Mouse (Mus musculus): ENCODE results near the gene Atp6v0a2. TPM values are rescaled to one million over a fixed set of nuclear protein-coding genes. Genes with fewer than 3 reads are reported as not detected.

The Atp6v0a2 gene
- total and polyA plus RNA-seq, 3 experiments: 7.7 to 13.2 (median 10.9) TPM

DNA sequence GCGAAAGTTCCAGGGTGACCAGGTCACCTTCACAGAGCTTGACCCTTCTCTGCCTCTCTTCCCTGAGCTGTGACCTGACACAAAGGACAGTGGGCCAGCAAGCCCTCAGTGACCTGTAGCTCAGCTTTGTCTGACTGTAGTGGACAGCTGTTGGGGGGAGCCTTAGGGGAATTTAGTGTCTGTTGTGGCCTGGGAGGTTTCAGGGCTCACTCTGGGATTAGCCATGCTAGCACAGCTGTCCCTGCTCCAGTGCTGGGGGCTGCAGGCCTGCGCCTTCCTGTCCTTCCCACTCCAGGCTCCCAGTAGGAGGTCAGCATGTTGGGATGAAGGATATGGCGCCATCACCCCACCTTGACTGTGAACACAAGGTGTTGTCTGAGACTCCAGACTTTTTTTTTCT, 7.8 kb downstream of the Atp6v0a2 start:
- Histone ChIP-seq H3K27ac (ENCODE audit: insufficient read depth, low read depth) (no peak overlapping the region), H3K4me2 (ENCODE audit: insufficient read depth, low read depth, poor library complexity, severe bottlenecking) (no peak overlapping the region), H3K27me3 (replicated peaks) (no peaks in the 10 kb centered on the region), H3K9ac (ENCODE audit: insufficient read depth, low read depth) (no peak overlapping the region), H3K36me3 (replicated peaks in 1 of 2; ENCODE audit: control insufficient read depth in 1 of 2, insufficient read depth in 1 of 2, low read length in 1 of 2) (peaks cover 42 to 66% of the 10 kb centered on the region in 2 experiments), H3K4me3 (replicated peaks in 1 of 3; ENCODE audit: low read depth in 2 of 3, low read length in 2 of 3, poor library complexity in 1 of 3) (no peak overlapping the region), H3K79me2 (replicated peaks; ENCODE audit: control insufficient read depth, extremely low read depth, insufficient read depth, poor library complexity, severe bottlenecking) (no peaks in the 10 kb centered on the region), H3K9me3 (replicated peaks; ENCODE audit: low read length) (no peaks in the 10 kb centered on the region), H3K4me1 (ENCODE audit: control insufficient read depth in 1 of 2, insufficient read depth in 2 of 2) (peaks cover 14 to 37% of the 10 kb centered on the region in 2 experiments)
- no peak for TF ChIP-seq ZC3H11A (IDR thresholded peaks at IDR 0.05; ENCODE audit: low read depth, low read length)
- no peak for TF ChIP-seq USF2 (conservative IDR thresholded peaks at IDR 0.05; ENCODE audit: low read depth, low read length)
- no peak for TF ChIP-seq E2F4 (IDR thresholded peaks at IDR 0.05; ENCODE audit: insufficient replicate concordance, low read depth, low read length)
- TF ChIP-seq ETS1 (conservative IDR thresholded peaks at IDR 0.05; ENCODE audit: low read depth, low read length): no peak
- no peak for TF ChIP-seq KAT2A (IDR thresholded peaks at IDR 0.05; ENCODE audit: insufficient replicate concordance, low read length)
- no peak for TF ChIP-seq POLR2AphosphoS2 (IDR thresholded peaks at IDR 0.05; ENCODE audit: low read depth, low read length)
- no peak for TF ChIP-seq ELF1 (IDR thresholded peaks at IDR 0.05; ENCODE audit: low read depth, low read length)
- TF ChIP-seq BHLHE40 (IDR thresholded peaks at IDR 0.05; ENCODE audit: low read depth, low read length): no peak
- TF ChIP-seq RCOR1 (conservative IDR thresholded peaks at IDR 0.05; ENCODE audit: low read depth, low read length): no peak
- no peak for TF ChIP-seq RAD21 (IDR thresholded peaks at IDR 0.05; ENCODE audit: low read depth, low read length)
- TF ChIP-seq MAFK (IDR thresholded peaks at IDR 0.05; ENCODE audit: insufficient replicate concordance, low read length): no peak
- TF ChIP-seq EP300 (IDR thresholded peaks at IDR 0.05; ENCODE audit: low read length): no peak
- TF ChIP-seq ZKSCAN1 (IDR thresholded peaks at IDR 0.05; ENCODE audit: borderline replicate concordance, low read depth, low read length): no peak
- TF ChIP-seq PAX5 (IDR thresholded peaks at IDR 0.05; ENCODE audit: low read length): no peak
- no peak for TF ChIP-seq MXI1 (IDR thresholded peaks at IDR 0.05; ENCODE audit: low read depth, low read length)
- no peak for TF ChIP-seq JUND (conservative IDR thresholded peaks at IDR 0.05; ENCODE audit: low read depth, low read length)
- in situ Hi-C loops (cut with MboI; ENCODE audit: low pct_ligation_motif_present, low pct_unique_long_range_greater_than_20kb, low sequenced_read_pairs) (no loop called here), dilution Hi-C loops (cut with MboI; ENCODE audit: extremely low pct_ligation_motif_present, extremely low pct_unique_long_range_greater_than_20kb, low sequenced_read_pairs) (no loop called here)
- no peak for DNase-seq (ENCODE audit: extremely low read depth)

DNA sequence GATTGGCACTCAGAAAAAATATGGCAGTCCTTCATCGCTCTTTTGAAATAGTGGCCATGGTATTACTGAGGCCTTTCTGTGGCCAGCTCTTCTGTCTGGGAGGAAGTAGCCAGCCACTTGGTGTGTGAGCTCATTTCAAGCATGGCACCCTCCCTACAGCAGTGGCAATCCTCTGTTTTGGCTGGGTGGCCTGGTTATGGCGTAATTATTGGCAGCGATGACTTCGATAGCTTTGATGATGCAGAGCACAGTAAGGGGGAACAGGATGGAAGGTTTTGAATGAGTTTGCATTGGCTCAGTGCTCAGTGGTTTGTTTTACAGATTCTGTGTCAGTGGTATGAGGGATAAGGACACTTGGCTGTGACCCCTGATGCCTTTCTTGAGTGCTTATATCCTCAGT, 8.3 kb downstream of the Atp6v0a2 start:
- peaks cover 48 to 71% of the 10 kb centered on the region in 2 experiments for H3K36me3 ChIP-seq (replicated peaks in 1 of 2; ENCODE audit: control insufficient read depth in 1 of 2, insufficient read depth in 1 of 2, low read length in 1 of 2)
- TF ChIP-seq MEF2A (IDR thresholded peaks at IDR 0.05; ENCODE audit: borderline replicate concordance, low read depth, low read length): no peak
- no peak for TF ChIP-seq UBTF (IDR thresholded peaks at IDR 0.05; ENCODE audit: low read depth, low read length)
- TF ChIP-seq ZNF384 (IDR thresholded peaks at IDR 0.05; ENCODE audit: low read depth, low read length): no peak
- no peak for TF ChIP-seq ETS1 (conservative IDR thresholded peaks at IDR 0.05; ENCODE audit: low read depth, low read length)
- no peak for TF ChIP-seq MXI1 (IDR thresholded peaks at IDR 0.05; ENCODE audit: low read depth, low read length)
- TF ChIP-seq NRF1 (IDR thresholded peaks at IDR 0.05; ENCODE audit: low read depth, low read length): no peak
- no peak for TF ChIP-seq ZKSCAN1 (IDR thresholded peaks at IDR 0.05; ENCODE audit: borderline replicate concordance, low read depth, low read length)
- no peak for TF ChIP-seq SMC3 (IDR thresholded peaks at IDR 0.05; ENCODE audit: low read depth, low read length)
- no peak for TF ChIP-seq IRF4 (IDR thresholded peaks at IDR 0.05; ENCODE audit: low read depth, low read length)
- TF ChIP-seq GABPA (IDR thresholded peaks at IDR 0.05; ENCODE audit: insufficient replicate concordance, low read depth, low read length): no peak
- no peak for TF ChIP-seq USF2 (conservative IDR thresholded peaks at IDR 0.05; ENCODE audit: low read depth, low read length)
- TF ChIP-seq MYC (IDR thresholded peaks at IDR 0.05; ENCODE audit: low read depth, low read length): no peak
- no peak for TF ChIP-seq TCF12 (IDR thresholded peaks at IDR 0.05; ENCODE audit: low read depth, low read length)
- no peak for TF ChIP-seq JUN (IDR thresholded peaks at IDR 0.05; ENCODE audit: insufficient read depth, low read depth, low read length)
- TF ChIP-seq RCOR1 (conservative IDR thresholded peaks at IDR 0.05; ENCODE audit: low read depth, low read length): no peak
- no peak for TF ChIP-seq TBP (conservative IDR thresholded peaks at IDR 0.05; ENCODE audit: low read depth, low read length)
- H3K79me2 ChIP-seq (replicated peaks; ENCODE audit: control insufficient read depth, extremely low read depth, insufficient read depth, poor library complexity, severe bottlenecking): no peaks in the 10 kb centered on the region
- H3K4me3 ChIP-seq (replicated peaks in 1 of 3; ENCODE audit: low read depth in 2 of 3, low read length in 2 of 3, poor library complexity in 1 of 3): no peak overlapping the region
- dilution Hi-C loops (cut with MboI; ENCODE audit: extremely low pct_ligation_motif_present, extremely low pct_unique_long_range_greater_than_20kb, low sequenced_read_pairs): no loop called here
- H3K9ac ChIP-seq (ENCODE audit: insufficient read depth, low read depth): no peak overlapping the region
- H3K27ac ChIP-seq (ENCODE audit: insufficient read depth, low read depth): no peak overlapping the region; the same call in 1 of the 2 replicates
- no peak for DNase-seq (ENCODE audit: extremely low read depth)
- in situ Hi-C loops (cut with MboI; ENCODE audit: low pct_ligation_motif_present, low pct_unique_long_range_greater_than_20kb, low sequenced_read_pairs): no loop called here
- H3K9me3 ChIP-seq (replicated peaks; ENCODE audit: low read length): no peaks in the 10 kb centered on the region
- H3K4me1 ChIP-seq (ENCODE audit: control insufficient read depth in 1 of 2, insufficient read depth in 2 of 2): peaks cover 14 to 32% of the 10 kb centered on the region in 2 experiments
- H3K4me2 ChIP-seq (ENCODE audit: insufficient read depth, low read depth, poor library complexity, severe bottlenecking): no peak overlapping the region
- H3K27me3 ChIP-seq (replicated peaks): no peaks in the 10 kb centered on the region

All from CH12.LX (cell line).